Mouse (Mus musculus) midbrain, postnatal 0 days (tissue): ENCODE measurements at regions not wholly inside any gene's neighbourhood (a gene's known extent, or its start where the extent isn't known, plus 50 kb on each side); places are given as distances from the start of the nearest gene placed in this dataset.

Source experiments
- ATAC-seq: fragments of 200-750 bp; cut with Nextera tagmentation; 2 replicates; pipeline ENCODE4 v1.8.0; 2017; ENCODE audit warnings: moderate number of reproducible peaks, mild to moderate bottlenecking, moderate TSS enrichment, moderate library complexity; ENCODE audit not compliant: low FRiP score
- DNase-seq: peaks from one replicate; pipeline ENCODE4 v3.0.0-alpha.2; 2015; ENCODE audit warnings: low spot score
- H3K27ac ChIP-seq: fragments of 300-500 bp; sonication (generic); 2 replicates; pipeline ENCODE4 v1.5.1; 2014; ENCODE audit warnings: low read depth, mild to moderate bottlenecking, low read length, mixed read lengths
- H3K27me3 ChIP-seq: fragments of 300-500 bp; sonication (generic); 2 replicates; pipeline ENCODE4 v1.6.1; 2014; ENCODE audit warnings: low read length, control low read depth, mixed read lengths; ENCODE audit not compliant: insufficient read depth
- H3K36me3 ChIP-seq: fragments of 300-500 bp; sonication (generic); 2 replicates; pipeline ENCODE4 v1.6.1; 2014; ENCODE audit warnings: low read length, control low read depth, mixed read lengths; ENCODE audit not compliant: insufficient read depth
- H3K4me1 ChIP-seq: fragments of 300-500 bp; sonication (generic); 2 replicates; pipeline ENCODE4 v1.6.1; 2014; ENCODE audit warnings: mild to moderate bottlenecking, control low read depth, antibody characterized with exemption, low read length, mixed read lengths; ENCODE audit not compliant: insufficient read depth
- H3K4me2 ChIP-seq: fragments of 300-500 bp; sonication (generic); 2 replicates; pipeline ENCODE4 v1.6.1; 2014; ENCODE audit warnings: low read depth, mild to moderate bottlenecking, low read length, mixed read lengths; ENCODE audit not compliant: poor library complexity, severe bottlenecking
- H3K4me3 ChIP-seq: fragments of 300-500 bp; sonication (generic); 2 replicates; pipeline ENCODE4 v1.5.1; 2014; ENCODE audit warnings: low read depth, mild to moderate bottlenecking, low read length, moderate library complexity
- H3K9ac ChIP-seq: fragments of 300-500 bp; sonication (generic); replicated peaks from 2 replicates; pipeline ENCODE4 v1.6.1; 2014; ENCODE audit warnings: mild to moderate bottlenecking, low read length, moderate library complexity, mixed read lengths; ENCODE audit not compliant: poor library complexity, severe bottlenecking
- H3K9me3 ChIP-seq: fragments of 300-500 bp; sonication (generic); 2 replicates; pipeline ENCODE4 v1.6.1; 2016; ENCODE audit warnings: low read length, control low read depth
- CTCF ChIP-seq: IDR thresholded peaks from 2 replicates; pipeline ENCODE4 v1.5.1; 2016; ENCODE audit warnings: antibody characterized with exemption, mild to moderate bottlenecking
- WGBS: fragments of 180-500 bp; shearing (Covaris S2); extraction: QIAGEN DNeasy Blood & Tissue Kit; methylation state at CpG from one replicate; pipeline ENCODE4 v1.1.7; 2014; 5-methylcytosine and 5-hydroxymethylcytosine counted together

- Histone ChIP-seq H3K27ac (no peak overlapping the region), H3K4me2 (no peak overlapping the region), H3K27me3 (no peaks in the 10 kb centered on the region), H3K4me3 (no peak overlapping the region), H3K9me3 (no peaks in the 10 kb centered on the region), H3K4me1 (no peaks in the 10 kb centered on the region), H3K36me3 (no peaks in the 10 kb centered on the region), H3K9ac (no peak overlapping the region)
- TF ChIP-seq CTCF, result no peak
- WGBS, result 87% methylated on average over 5 of the region's 5 CpGs
- ATAC-seq (no peak), DNase-seq (no peak)
Measured at GRCm38 (mm10) chr11:6773951-6774350, 63.5 kb downstream of the Gm11983 start.

GRCm38 (mm10) chr11:6773364-6773763 lies 64.1 kb downstream of the Gm11983 start:
- no peaks in the 10 kb centered on the region for H3K36me3 ChIP-seq
- H3K27me3 ChIP-seq, result no peaks in the 10 kb centered on the region
- no peaks in the 10 kb centered on the region for H3K4me1 ChIP-seq
- H3K4me3 ChIP-seq, result no peak overlapping the region
- no peaks in the 10 kb centered on the region for H3K9me3 ChIP-seq
- DNase-seq (no peak), ATAC-seq (no peak)
- no peak overlapping the region for H3K27ac ChIP-seq
- WGBS, result 7% methylated on average over 1 of the region's 1 CpGs
- TF ChIP-seq CTCF, result no peak
- no peak overlapping the region for H3K4me2 ChIP-seq
- no peak overlapping the region for H3K9ac ChIP-seq

DNA sequence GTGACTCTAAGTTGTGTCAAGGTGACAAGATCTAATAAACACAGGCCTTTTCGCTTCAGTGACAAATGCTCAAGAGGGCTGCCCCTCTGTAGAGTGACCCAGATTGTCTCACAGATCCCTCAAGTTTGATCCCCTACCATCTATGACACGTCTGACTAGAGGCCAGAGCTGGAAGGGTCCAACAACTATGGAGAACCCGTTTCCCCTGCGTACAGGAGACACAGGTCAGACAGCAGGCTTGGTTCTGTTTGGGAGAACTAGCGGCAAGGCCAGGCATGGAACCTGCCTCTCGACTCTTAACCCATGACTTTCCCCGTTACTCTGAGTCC lies 68.1 kb downstream of the Gm11983 start:
- Histone ChIP-seq H3K27ac (no peak overlapping the region), H3K4me1 (no peaks in the 10 kb centered on the region), H3K9me3 (no peaks in the 10 kb centered on the region), H3K36me3 (no peaks in the 10 kb centered on the region), H3K4me3 (no peak overlapping the region), H3K4me2 (no peak overlapping the region), H3K9ac (no peak overlapping the region), H3K27me3 (no peaks in the 10 kb centered on the region)
- DNase-seq (no peak), ATAC-seq (no peak)
- WGBS, result 79% methylated on average over 7 of the region's 7 CpGs
- no peak for TF ChIP-seq CTCF

- 58% methylated on average over 22 of the region's 22 CpGs for WGBS
- no peak overlapping the region for H3K4me2 ChIP-seq
Measured at GRCm38 (mm10) chr11:6768599-6769436, 68.6 kb downstream of the Gm11983 start.

GRCm38 (mm10) chr11:6766725-6767124 lies 70.7 kb downstream of the Gm11983 start:
- DNase-seq (no peak), ATAC-seq (no peak)
- no peaks in the 10 kb centered on the region for H3K36me3 ChIP-seq
- no peak overlapping the region for H3K27ac ChIP-seq
- no peaks in the 10 kb centered on the region for H3K4me1 ChIP-seq
- no peaks in the 10 kb centered on the region for H3K9me3 ChIP-seq
- H3K4me3 ChIP-seq, result no peak overlapping the region
- TF ChIP-seq CTCF, result no peak
- H3K9ac ChIP-seq, result 0 out of 2 replicates have a peak overlapping the region, but pooled peaks have one; percentile 4
- no peak overlapping the region for H3K4me2 ChIP-seq
- WGBS, result 55% methylated on average over 7 of the region's 7 CpGs
- H3K27me3 ChIP-seq, result no peaks in the 10 kb centered on the region

More at GRCm38 (mm10) chr11:6768599-6769436, 68.6 kb downstream of the Gm11983 start:
- H3K9me3 ChIP-seq, result no peaks in the 10 kb centered on the region
- peak; percentile 60 for DNase-seq
- TF ChIP-seq CTCF, result peak; percentile 98
- H3K4me1 ChIP-seq, result no peaks in the 10 kb centered on the region
- no peaks in the 10 kb centered on the region for H3K36me3 ChIP-seq
- no peak overlapping the region for H3K9ac ChIP-seq
- no peak overlapping the region for H3K27ac ChIP-seq
- no peaks in the 10 kb centered on the region for H3K27me3 ChIP-seq
- H3K4me3 ChIP-seq, result no peak overlapping the region
- peak; percentile 66 for ATAC-seq

- H3K9me3 ChIP-seq, result no peaks in the 10 kb centered on the region
- H3K4me3 ChIP-seq, result no peak overlapping the region
- no peaks in the 10 kb centered on the region for H3K36me3 ChIP-seq
- H3K4me1 ChIP-seq, result no peaks in the 10 kb centered on the region
- no peak for TF ChIP-seq CTCF
- DNase-seq, result no peak
- no peak overlapping the region for H3K4me2 ChIP-seq
- H3K27me3 ChIP-seq, result no peaks in the 10 kb centered on the region
- H3K27ac ChIP-seq, result no peak overlapping the region
- ATAC-seq, result no peak
- WGBS, result 89% methylated on average over 5 of the region's 5 CpGs
- H3K9ac ChIP-seq, result no peak overlapping the region
Measured at GRCm38 (mm10) chr11:6765333-6765957, 72.0 kb downstream of the Gm11983 start.
